19 mouse cellular contexts compared by ENCODE assay signal in genomic region chr3:66654860-66655259, GRCm38 (mm10).
DNase-seq lines count a peak whose midpoint lies in the region; ATAC-seq and TF ChIP-seq lines count a peak whose summit lies in the region.
"Had no signal": no experiment of that assay in that cellular context is flagged by ENCODE, and none has a peak within 500 bp of the region (broad histone marks: within the 10 kb centered on the region; RNA-seq: fewer than 3 reads in every experiment).

No protein-coding gene starts in this region.

- no peak overlapping the region for H3K4me3 ChIP-seq in heart, embryonic 10.5 days
- no peak overlapping the region for H3K4me3 ChIP-seq in lung, embryonic 14.5 days (ENCODE audit: low read depth, low read length)
- no peak overlapping the region for H3K4me3 ChIP-seq in liver, embryonic 14.5 days (ENCODE audit: insufficient read depth in 1 of 2, low read depth in 2 of 2, low read length in 2 of 2)
- H3K4me3 ChIP-seq: forebrain, embryonic 15.5 days; heart, embryonic 12.5 days; hindbrain, embryonic 12.5 days; hindbrain, embryonic 15.5 days had no signal

- H3K27ac ChIP-seq in heart, embryonic 10.5 days: 0 out of 2 replicates have a peak overlapping the region, but pooled peaks have one; percentile 12
- H3K27ac ChIP-seq in lung, embryonic 14.5 days (ENCODE audit: low read depth): no peak overlapping the region
- H3K27ac ChIP-seq in liver, embryonic 14.5 days: no peak overlapping the region
- H3K27ac ChIP-seq: forebrain, embryonic 15.5 days; hindbrain, embryonic 12.5 days; hindbrain, embryonic 15.5 days had no signal

- TF ChIP-seq CTCF in lung, embryonic 14.5 days (IDR thresholded peaks at IDR 0.05; ENCODE audit: low read depth): no peak
- TF ChIP-seq CTCF in liver, embryonic 14.5 days (IDR thresholded peaks at IDR 0.05; ENCODE audit: low read depth): no peak

- H3K36me3 ChIP-seq in heart, embryonic 10.5 days: no peaks in the 10 kb centered on the region
- no peaks in the 10 kb centered on the region for H3K36me3 ChIP-seq in lung, embryonic 14.5 days (ENCODE audit: insufficient read depth)
- no peaks in the 10 kb centered on the region for H3K36me3 ChIP-seq in liver, embryonic 14.5 days (replicated peaks; ENCODE audit: control insufficient read depth, insufficient read depth, low read depth)
- H3K36me3 ChIP-seq: forebrain, embryonic 15.5 days; heart, embryonic 12.5 days; hindbrain, embryonic 12.5 days; hindbrain, embryonic 15.5 days had no signal

- H3K9ac ChIP-seq in lung, embryonic 14.5 days: no peak overlapping the region
- H3K9ac ChIP-seq in liver, embryonic 14.5 days (replicated peaks): no peak overlapping the region
- H3K9ac ChIP-seq: forebrain, embryonic 15.5 days; heart, embryonic 12.5 days; hindbrain, embryonic 12.5 days; hindbrain, embryonic 15.5 days had no signal

- peaks cover 36% of the 10 kb centered on the region; the same call in 1 of the 2 replicates for H3K4me1 ChIP-seq in heart, embryonic 10.5 days
- H3K4me1 ChIP-seq in lung, embryonic 14.5 days (ENCODE audit: insufficient read depth): peaks cover 9% of the 10 kb centered on the region; the same call in 1 of the 2 replicates
- peaks cover 25 to 45% of the 10 kb centered on the region in 2 experiments for H3K4me1 ChIP-seq in liver, embryonic 14.5 days (replicated peaks; ENCODE audit: control insufficient read depth in 2 of 2, insufficient read depth in 2 of 2, low read length in 1 of 2)
- H3K4me1 ChIP-seq: hindbrain, embryonic 12.5 days; hindbrain, embryonic 15.5 days had no signal

- intact Hi-C loops in gastrocnemius, postnatal 14 days (cut with DNase I; ENCODE audit: low total_unique reads): no loop called here

- DNase-seq in heart, embryonic 10.5 days (ENCODE audit: low spot score): no peak
- no peak for DNase-seq in heart, adult 18-20 months
- DNase-seq in lung, embryonic 14.5 days: peak; percentile 19
- DNase-seq in lung, postnatal 25 days (ENCODE audit: low spot score): no peak
- no peak for DNase-seq in liver, embryonic 14.5 days (ENCODE audit: low read depth in 3 of 3, low spot score in 3 of 3)
- DNase-seq in gastrocnemius, postnatal 14 days: no peak
- no peak for DNase-seq in adrenal gland, postnatal 10 days
- DNase-seq in right cerebral cortex, postnatal 10 days (ENCODE audit: low spot score in 2 of 2): no peak
- DNase-seq: adrenal gland, adult 8-10 months; adrenal gland, postnatal 36 days; cerebellum, adult 18-20 months; cerebellum, adult 9-10 months; cerebellum, postnatal 14 days; gastrocnemius, postnatal 36 days had no signal

- WGBS in heart, embryonic 10.5 days: 8% methylated on average over 1 of the region's 1 CpGs
- 3% methylated on average over 1 of the region's 1 CpGs for WGBS in lung, embryonic 14.5 days
- 13% methylated on average over 1 of the region's 1 CpGs for whole genome bisulfite sequencing in liver, embryonic 14.5 days (ENCODE audit: insufficient replicate concordance)

- no peaks in the 10 kb centered on the region for H3K9me3 ChIP-seq in heart, embryonic 10.5 days
- H3K9me3 ChIP-seq in lung, embryonic 14.5 days (ENCODE audit: low read depth, low read length): no peaks in the 10 kb centered on the region
- H3K9me3 ChIP-seq in liver, embryonic 14.5 days (ENCODE audit: control insufficient read depth, low read length): no peaks in the 10 kb centered on the region
- H3K9me3 ChIP-seq: forebrain, embryonic 15.5 days; heart, embryonic 12.5 days; hindbrain, embryonic 12.5 days; hindbrain, embryonic 15.5 days had no signal

- H3K4me2 ChIP-seq in lung, embryonic 14.5 days: no peak overlapping the region
- H3K4me2 ChIP-seq in liver, embryonic 14.5 days (ENCODE audit: low read depth): no peak overlapping the region
- H3K4me2 ChIP-seq: forebrain, embryonic 15.5 days; heart, embryonic 12.5 days; hindbrain, embryonic 12.5 days; hindbrain, embryonic 15.5 days had no signal

- ATAC-seq in lung, embryonic 14.5 days (ENCODE audit: insufficient read depth): no peak
- ATAC-seq in liver, embryonic 14.5 days (ENCODE audit: insufficient read depth): peak; percentile 55
- ATAC-seq: activated CD4-positive, CD25-positive, alpha-beta regulatory T cell, adult 4 months; forebrain, embryonic 15.5 days had no signal

- TF ChIP-seq EP300 in liver, embryonic 14.5 days (IDR thresholded peaks at IDR 0.05; ENCODE audit: low read depth): no peak; the same call in 1 of the 2 replicates

- no peaks in the 10 kb centered on the region for H3K27me3 ChIP-seq in heart, embryonic 10.5 days (ENCODE audit: insufficient read depth, poor library complexity, severe bottlenecking)
- H3K27me3 ChIP-seq in lung, embryonic 14.5 days (ENCODE audit: insufficient read depth, low read length): no peaks in the 10 kb centered on the region
- H3K27me3 ChIP-seq in liver, embryonic 14.5 days (ENCODE audit: control insufficient read depth, insufficient read depth, low read length): no peaks in the 10 kb centered on the region
- H3K27me3 ChIP-seq: forebrain, embryonic 15.5 days; heart, embryonic 12.5 days; hindbrain, embryonic 12.5 days; hindbrain, embryonic 15.5 days had no signal
